Mouse (Mus musculus) layer of hippocampus, postnatal 36 days (tissue): ENCODE measurements around the gene Apol7a. TPM values are rescaled to one million over a fixed set of nuclear protein-coding genes. Genes with fewer than 3 reads are reported as not detected.
"Not testable (repeated sequence)": the region's sequence is repeated elsewhere in the genome, so short reads cannot be mapped to it uniquely, and the experiment has no call there.

ENCODE experiments used
- DNase-seq, 2 experiments: peaks; one replicate each; pipeline ENCODE4 v3.0.0; 2022
- total RNA-seq, 2 experiments: library from RNA; stranded (reverse); gene quantifications; 2 replicates each; pipeline ENCODE4 v1.2.3; 2021

The Apol7a gene
- total RNA-seq: under 1 TPM in 1 of 2 experiments, not detected in 1; 0.15 TPM

DNA sequence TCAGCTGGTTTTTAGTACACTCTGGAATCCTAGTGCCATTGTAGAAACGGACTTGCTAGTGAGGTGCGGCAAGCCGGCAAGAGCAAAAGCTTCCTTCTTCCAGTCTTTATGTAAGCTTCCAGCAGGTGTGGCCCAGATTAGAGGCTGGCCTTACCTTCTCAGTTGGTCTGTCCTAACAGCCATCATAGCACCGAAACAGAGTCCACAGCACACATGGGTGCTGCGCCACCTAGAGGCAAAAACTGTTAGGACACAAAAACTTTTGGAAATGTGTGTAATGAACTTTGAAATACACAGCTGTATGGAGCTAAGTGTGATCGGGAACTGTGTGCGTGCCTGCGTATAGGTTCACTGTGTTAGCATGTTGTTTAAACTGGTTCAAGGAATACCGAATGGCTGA lies at the start of gene Apol7a:
Apol7a (minus strand) TSS at position 84 of the 400 bp plus-strand sequence.
- DNase-seq: not testable (repeated sequence)

DNA sequence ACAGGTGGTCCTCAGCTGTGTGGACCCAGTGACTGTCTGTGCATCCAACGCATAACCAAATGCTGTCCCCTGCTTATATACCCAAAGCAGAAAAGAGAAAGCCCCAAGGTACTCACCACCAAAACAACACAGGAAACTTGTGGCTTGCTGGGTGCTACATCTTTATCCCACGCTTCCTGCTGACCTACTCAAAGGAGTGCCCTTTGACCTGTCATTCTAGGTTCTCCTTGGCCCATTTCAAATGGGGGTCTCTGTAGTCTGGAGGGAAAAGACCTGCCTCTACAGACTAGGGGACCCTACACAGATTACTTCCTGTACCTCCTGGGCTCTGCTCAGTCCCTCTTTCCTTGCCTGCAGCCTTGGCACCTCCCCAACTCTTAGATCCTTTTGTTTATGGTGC lies 48.5 kb upstream of the Apol7a start, which contains the start of gene Apol7b:
Apol7b (minus strand) TSS at position 101 of the 400 bp plus-strand sequence.
- DNase-seq: not testable (repeated sequence)

DNA sequence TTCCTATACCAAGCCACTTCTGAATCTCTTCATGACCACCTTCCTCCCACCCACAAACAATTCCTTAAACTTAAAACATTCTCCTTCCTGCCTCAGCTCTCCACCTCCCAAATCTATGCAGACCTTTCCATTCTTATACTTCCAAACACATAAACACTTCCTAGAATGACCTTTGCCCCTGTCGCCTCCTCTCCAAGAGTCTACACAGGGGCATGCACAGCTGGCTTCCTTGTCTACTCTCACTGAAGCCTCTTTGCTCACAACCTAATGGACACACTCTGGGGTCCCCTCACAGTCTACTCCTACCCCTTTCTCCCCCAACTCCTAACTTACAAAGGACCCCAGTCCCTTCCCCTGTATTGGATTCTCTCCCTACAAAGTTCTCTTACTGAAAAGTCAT lies 46.8 kb upstream of the Apol7a start:
- DNase-seq: not testable (repeated sequence)

DNA sequence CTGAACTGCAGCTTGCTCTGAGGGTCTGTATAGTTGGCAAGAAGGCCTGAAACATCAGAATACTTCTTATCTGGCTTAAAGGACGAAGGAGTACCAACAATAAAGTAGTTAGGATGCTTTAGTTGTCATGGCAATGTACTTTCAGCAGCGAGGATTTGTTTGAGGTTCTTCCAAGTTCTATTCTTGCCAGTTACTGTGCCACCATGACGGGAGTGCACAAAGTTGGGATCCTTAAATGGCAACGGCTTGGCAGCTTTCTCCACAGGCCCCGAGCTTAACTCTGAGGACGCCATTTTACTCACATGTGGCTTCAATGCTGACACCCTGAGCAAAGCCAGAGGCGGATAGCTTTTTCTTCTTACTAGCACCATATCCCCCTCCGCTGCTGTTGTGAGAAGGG lies 45.8 kb upstream of the Apol7a start:
- peak; percentile 4 to 14 for DNase-seq

DNA sequence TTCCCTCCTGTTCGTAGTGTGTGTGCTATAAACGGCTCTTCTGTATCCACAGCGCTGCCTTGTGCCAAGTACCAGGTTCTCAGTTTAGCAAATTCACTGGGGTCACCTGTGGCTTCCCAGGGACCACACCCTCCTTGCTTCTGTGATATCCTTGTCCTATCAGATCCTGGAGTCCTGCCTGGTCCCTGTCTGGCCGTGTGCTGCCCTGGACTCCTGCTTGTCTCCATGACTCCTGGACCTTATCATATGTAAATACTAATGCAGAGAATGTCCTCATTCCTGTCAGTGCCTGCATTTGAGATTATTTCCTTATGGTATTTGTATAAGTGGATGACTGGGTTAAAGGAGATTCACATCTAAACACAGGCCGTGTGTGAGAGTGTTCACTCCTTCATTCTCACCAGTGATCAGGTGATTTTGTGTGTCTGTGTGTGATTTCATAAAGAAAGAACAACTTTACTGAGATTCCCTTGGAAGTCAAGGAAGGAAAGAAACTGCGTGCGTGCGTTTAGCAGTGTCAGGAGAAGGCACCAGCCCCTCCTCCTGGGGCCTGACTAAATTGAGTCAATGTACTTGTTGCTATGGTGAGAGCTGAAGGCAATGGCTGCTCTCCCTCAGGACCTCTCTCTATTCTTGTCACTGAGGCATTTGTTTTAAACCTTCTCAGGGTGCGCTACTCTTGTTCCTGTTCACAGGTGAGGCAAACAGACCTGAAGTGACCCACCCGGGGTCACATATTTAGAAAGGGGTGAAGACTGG lies 30.0 kb upstream of the Apol7a start:
- not testable (repeated sequence) for DNase-seq

DNA sequence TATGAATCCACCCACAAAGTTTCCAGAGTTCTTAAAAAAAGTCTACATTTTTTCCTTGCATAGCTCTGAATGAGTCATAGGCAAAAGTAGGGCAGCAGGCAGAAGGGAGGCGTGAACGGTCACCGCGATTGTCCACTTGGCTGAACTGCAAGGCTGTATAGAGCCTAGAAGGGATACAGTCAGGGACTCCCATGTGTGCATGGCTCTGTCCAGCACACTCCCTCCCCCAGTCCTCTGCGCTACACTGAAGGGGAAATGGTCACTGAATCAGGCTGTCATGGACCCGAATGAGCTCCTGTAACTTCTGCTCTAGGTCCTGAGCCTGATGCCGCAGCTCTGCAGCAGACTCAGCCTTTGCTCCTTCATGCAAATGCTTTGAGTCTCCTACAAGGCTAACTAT lies 24.0 kb upstream of the Apol7a start:
- DNase-seq: not testable (repeated sequence)

DNA sequence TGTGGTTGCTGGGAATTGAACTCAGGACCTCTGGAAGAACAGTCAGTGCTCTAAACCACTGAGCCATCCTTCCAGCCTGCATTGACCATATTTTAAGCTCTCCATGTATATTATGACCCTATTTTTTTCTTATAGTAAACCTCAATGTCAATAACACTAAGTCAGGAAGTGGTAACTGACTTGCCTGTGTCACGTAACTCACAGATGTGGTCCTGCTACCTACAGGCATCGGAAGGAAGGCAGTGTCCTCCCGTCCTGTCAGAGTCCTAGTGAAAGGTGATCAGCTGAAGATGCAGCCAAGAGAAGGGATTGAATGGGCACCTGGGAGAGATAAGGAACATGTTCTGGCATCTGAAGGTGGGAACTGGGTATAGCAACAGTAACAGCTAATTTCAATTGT lies 20.7 kb upstream of the Apol7a start:
- DNase-seq: not testable (repeated sequence)

DNA sequence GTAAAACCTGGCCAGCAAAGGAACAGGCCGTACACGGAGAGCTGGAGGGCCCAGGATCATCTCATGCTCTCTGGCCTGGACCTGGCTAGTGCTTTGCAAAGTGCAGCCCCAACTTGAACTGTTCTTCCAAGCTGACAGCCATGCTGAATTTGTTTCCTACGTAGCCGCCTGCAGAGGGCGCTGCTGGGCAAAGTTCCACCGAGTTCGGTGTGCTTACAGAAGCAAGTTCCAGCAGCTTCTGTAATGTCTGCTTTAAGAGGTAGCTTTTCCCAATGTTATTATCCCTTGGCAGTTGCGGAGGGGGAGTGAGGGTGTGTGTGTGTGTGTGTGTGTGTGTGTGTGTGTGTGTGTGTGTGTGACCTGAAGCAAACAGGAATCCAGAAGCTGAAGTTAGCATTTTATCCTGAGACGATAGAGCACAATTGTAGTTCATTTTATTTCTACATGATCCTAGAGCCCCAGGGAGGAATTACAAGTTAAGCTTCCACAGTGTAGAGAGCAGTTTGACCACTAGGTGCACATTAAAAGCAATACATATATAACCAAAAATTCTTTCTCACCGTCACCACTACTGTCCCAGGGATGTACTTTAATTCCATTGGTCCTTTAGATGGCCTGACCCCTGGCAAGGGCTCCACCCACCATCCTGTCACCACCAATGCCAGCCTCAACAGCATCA lies 17.9 kb upstream of the Apol7a start:
- not testable (repeated sequence) for DNase-seq

DNA sequence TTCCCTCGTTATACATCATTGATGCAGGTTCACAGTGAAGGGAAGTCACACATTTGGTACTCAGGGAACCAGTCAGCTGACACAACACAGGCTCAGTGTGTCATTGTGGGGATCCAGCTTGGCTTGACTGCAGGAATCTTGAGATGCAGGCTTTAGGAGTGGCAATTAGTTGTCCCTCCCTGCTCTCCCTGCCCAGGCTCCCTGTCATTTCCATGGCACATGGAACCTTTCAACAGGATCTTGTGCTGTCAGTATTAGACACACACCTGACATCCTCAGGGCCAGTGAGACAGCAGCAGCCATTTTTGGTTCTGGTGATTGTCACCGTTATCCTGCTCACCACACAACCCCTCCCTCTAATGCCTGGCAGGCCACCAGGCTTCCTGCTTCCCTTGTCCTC lies 16.7 kb upstream of the Apol7a start:
- DNase-seq: not testable (repeated sequence)

DNA sequence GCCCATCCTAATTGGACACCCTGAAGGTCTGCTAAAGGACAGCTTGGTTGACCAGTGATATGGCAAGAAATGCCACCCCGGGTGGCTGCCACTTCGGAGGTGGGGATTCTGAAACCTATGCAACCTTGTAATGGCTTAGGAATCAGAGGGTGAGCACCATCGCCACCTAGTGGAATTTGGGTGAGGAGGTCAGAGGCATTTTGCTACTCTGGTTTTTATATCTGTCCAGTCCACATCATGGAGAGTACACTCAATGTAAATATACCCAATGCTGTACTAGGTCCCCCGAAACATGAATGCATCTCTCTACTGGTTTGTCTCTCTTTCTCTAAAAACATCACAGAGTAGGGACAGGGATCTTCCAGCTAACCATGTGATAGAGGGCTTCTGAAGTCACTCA lies 13.8 kb upstream of the Apol7a start:
- not testable (repeated sequence) for DNase-seq

DNA sequence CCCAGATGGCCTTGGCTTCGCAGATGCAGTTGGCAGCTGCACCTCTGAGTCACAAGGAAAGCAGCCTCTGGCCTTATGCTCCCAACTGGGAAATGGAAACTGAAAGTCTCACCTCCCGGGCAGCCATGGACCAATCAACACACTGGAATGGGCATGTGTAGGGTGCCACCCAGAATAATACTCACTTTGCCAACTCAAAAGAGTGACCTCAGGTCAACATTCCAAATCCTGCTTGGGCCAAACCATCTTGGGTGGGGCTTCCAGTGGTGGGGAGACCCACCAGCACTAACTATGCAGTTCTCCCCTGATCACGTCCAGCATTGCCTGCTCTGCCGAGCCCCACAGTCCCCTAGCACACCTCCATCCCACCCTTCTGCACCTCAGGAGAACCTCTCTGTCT lies 12.1 kb upstream of the Apol7a start, which contains the start of gene Apol9a:
Apol9a (minus strand) TSS at position 101 of the 400 bp plus-strand sequence.
- not testable (repeated sequence) for DNase-seq

DNA sequence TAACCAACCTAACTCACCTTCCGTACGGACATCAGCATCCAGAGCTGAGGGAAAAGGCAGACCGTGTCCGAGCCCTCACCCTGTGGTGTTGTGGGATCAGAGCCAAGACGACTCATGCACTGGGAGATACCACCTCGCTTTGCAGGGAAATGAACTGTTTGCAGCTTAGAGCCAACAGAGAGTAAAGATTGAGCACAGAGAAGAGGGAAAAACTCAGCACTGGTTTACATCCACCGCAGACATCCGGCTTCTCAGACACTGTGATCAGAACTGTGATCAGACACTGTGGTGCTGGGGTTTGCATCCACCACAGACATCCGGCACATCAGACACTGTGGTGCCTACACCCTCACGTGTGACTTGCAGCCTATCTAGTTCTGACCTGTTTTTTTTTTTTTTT lies 7.5 kb upstream of the Apol7a start:
- not testable (repeated sequence) for DNase-seq

DNA sequence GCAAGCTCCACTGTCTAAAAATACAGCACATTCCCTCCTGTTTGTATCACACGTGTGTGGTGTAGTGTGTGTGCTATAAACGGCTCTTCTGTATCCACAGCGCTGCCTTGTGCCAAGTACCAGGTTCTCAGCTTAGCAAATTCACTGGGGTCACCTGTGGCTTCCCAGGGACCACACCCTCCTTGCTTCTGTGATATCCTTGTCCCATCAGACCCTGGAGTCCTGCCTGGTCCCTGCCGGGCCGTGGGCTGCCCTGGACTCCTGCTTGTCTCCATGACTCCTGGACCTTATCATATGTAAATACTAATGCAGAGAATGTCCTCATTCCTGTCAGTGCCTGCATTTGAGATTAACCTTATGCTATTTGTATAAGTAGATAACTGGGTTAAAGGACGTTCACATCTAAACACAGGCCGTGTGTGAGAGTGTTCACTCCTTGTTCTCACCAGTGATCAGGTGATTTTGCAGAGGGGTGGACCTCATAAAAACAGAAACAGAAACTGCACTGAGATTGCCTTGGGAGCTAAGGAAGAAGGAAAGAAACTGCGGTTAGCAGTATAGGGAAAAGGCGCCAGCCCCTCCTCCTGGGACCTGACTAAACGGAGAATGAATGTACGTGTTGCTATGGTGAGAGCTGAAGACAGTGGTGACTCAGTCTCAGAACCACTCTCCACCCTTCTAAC lies 1.3 kb downstream of the Apol7a start:
- DNase-seq: not testable (repeated sequence)

DNA sequence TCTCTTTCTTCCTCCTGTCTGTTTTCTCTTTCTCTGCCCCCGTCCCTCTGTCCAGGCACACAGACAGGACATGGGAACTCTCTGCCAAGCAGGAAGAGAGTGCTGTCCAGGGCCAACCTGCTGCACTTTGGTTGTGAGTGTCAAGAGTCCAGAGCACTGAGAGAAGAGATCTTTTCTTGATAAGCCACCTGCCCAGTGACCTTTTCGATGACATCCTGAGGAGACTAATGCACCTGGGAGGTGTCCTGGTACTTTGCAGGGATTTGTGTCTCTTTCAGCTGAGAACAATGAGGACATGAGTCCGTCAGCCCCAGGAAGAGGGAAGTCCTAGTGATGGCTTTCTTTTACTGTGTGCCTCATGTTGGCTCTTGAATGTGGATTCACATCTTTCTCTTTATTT lies 5.1 kb downstream of the Apol7a start:
- DNase-seq: not testable (repeated sequence)

DNA sequence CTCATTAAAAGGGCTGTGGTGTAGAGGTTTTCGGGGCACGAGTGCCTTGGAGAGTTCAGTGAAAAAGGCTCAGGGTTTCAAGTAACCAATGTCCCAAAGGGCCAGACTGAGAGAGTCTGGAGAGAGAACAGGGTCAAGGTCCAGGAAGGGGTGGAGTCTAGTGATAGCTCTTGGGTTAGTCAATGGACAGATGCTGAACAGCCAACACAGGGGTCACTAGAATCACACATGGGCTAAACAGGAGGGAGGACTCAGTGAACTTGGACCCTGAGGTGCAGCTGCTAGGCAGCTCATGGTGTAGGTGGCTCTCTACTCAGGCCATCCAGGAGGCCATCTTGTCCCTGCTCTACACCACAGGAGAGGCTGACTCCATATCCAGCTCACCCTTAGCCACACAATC lies 11.4 kb downstream of the Apol7a start:
- no peak for DNase-seq

DNA sequence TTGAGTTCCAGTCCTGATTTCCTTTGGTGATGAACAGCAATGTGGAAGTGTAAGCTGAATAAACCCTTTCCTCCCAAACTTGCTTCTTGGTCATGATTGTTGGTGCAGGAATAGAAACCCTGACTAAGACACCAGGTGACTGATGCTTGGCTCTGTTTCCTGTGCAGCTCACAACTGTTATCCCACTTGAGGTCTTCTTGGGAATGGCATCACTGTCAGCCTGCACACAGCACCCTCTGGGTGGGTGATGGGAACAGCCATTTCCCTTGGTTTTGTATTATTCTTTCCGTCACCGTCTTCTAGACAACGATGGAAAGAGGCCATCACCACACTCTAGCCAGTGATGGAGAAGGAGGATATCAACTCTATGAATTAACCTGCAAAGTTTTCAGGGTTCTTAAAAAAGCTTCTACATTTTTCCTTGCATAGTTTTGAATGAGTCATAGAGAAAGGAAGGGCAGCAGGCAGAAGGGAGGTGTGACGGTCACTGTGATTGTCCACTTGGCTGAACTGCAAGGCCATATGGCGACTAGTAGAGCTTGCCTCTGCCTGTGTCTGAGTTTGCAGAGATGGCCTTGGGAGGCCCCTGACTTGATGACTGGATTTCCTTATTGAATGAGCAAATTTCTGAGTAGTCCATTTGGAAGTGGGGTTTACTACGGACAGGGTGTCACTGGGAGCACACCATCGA lies 14.4 kb downstream of the Apol7a start:
- no peak for DNase-seq

DNA sequence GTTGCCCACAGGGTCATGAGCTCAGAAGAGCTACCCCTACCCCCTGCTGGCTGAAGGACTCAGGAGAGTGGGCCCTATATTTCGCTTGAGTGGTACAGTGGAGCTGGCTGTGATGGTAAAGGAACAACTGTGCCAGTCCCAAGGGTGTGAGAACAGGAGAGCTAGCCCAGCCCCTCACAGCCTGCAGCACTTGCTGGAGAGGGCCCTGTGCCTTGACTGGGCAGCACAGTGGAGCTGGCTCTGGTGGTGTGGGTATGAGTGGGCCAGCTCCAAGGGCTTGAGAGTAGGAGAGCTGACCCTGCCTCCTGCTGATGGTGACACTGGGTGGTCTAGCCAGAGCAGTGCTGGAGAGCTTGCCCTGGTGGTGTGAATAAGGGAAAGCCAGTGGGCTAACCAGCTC lies 16.0 kb downstream of the Apol7a start:
- DNase-seq: no peak

DNA sequence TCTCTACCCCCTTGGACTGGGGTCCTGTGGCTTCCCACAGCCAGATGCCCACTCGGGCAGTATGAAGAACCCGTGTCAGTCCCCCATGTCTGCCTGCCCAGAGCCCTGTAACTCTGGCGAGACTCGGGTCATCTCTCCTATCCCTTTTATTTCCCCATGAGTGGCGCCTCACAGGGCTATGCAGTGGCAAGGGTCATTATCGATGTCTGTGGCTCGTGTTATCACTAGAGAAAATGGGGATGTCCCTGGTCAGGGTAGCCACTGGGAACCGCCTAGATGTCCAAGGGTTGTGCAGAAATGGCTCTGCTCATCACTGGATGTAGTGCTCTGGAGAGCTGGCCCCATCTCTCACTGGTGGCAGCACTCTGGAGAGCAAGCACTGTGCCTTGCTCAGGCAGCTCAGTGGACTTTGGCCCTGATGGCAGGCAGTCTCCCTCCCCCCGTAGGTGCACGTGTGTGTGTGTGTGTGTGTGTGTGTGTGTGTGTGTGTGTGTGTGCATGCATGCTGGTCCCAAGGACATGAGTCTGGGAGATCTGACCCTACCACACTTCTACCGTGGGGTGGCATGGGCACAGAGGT lies 16.5 kb downstream of the Apol7a start:
- no peak for DNase-seq

DNA sequence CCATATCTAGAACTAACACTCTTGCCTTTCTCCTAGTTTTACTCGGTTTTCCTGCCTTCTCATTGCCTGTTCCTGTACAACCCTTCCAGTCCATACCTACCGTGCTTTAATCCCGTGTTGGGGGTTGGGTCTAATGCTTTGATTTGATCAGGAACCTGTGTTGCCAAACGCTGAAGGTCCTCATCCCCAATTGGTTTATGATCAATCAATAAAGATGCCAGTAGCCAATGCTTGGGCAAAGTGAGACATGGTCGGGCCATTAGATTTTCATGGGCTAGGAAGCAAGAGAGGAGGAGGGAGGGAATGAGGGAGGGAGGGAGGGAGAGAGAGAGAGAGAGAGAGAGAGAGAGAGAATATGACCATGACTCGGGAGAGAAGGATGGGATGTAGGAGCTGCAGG lies 17.4 kb downstream of the Apol7a start:
- no peak for DNase-seq

DNA sequence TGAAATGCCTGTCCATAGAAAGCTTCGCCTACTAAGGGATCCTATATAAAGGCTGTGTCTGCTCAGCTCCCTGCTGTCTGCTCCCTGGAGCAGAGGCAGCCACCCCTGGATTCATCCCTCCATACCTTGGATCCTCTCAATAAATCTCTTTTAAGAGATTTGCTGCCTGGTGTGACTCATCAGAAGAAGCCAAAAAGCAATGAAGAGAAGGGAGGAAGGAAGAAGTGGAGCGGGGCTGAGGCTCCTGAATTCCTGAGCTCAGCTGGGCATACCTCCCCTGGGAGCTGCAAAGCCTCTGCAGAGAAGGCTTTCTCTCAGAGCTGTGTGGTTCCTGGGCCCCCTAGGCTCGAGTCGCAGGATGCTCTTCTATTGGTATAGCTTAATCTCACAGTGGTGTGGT lies 19.0 kb downstream of the Apol7a start:
- no peak for DNase-seq

DNA sequence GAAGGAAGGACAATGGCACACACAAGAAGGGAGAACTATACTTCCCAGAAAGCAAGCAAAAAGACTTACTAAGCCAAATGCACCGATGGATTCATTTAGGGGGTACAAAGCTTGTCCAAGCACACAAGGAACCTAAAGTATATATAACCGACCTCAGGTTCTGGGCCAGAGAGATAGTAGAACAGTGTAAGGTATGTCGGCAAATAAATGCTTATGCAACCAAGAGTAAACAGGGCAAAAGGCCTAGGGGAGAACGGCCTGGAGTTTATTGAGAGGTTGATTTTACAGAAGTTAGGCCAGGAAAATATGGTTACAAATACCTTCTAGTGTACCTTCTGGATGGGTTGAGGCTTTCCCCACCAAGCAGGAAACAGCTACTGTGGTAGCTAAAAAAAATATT lies 21.5 kb downstream of the Apol7a start:
- no peak for DNase-seq

DNA sequence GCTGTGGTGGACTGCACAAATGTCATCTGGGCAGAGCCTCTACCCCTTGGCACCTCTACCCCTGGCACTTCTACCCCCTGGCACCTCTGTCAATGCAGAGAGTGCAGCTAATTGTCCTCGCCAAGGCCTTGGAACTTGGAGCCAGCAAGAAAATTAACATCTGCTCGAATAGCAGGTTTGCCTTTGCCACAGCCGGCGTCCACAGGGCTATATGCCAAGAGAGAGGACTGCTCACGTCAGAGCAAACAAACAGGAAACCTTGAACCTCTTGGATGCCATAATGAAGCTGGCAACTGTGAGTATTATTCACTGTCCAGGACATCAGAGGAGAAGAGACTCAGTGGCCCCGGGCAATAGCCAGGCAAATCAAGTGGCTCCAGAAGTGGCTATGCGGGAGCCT lies 22.0 kb downstream of the Apol7a start:
- DNase-seq: no peak
